Mouse (Mus musculus): ENCODE measurements around the gene Olfr487.
"Not testable (repeated sequence)": the region's sequence is repeated elsewhere in the genome, so short reads cannot be mapped to it uniquely, and the experiment has no call there.

The Olfr487 gene

GRCm38 (mm10) chr7:108214536-108214935 is at the start of gene Olfr487:
Gene Olfr487, minus strand, starts transcription at chr7:108214636.
- not testable (repeated sequence) for DNase-seq

GRCm38 (mm10) chr7:108258247-108258646 is 43.8 kb upstream of the Olfr487 start, which contains the start of gene Olfr488:
Gene Olfr488, minus strand, starts transcription at chr7:108258347.
- DNase-seq, result no peak

- no peak for DNase-seq
Measured at GRCm38 (mm10) chr7:108233551-108233950, 19.1 kb upstream of the Olfr487 start.

GRCm38 (mm10) chr7:108196938-108197337 is 17.5 kb downstream of the Olfr487 start:
- DNase-seq, result no peak

- not testable (repeated sequence) for DNase-seq
Measured at GRCm38 (mm10) chr7:108196337-108196736, 18.1 kb downstream of the Olfr487 start.

GRCm38 (mm10) chr7:108192714-108193113 is 21.7 kb downstream of the Olfr487 start:
- DNase-seq, result not testable (repeated sequence)

- not testable (repeated sequence) for DNase-seq
Measured at GRCm38 (mm10) chr7:108191196-108191595, 23.2 kb downstream of the Olfr487 start.

- DNase-seq, result not testable (repeated sequence)
Measured at GRCm38 (mm10) chr7:108185237-108185636, 29.2 kb downstream of the Olfr487 start.

- DNase-seq, result not testable (repeated sequence)
Measured at GRCm38 (mm10) chr7:108184401-108184800, 30.0 kb downstream of the Olfr487 start.

GRCm38 (mm10) chr7:108172642-108173041 is 41.8 kb downstream of the Olfr487 start, which contains the start of gene Olfr486:
Gene Olfr486, minus strand, starts transcription at chr7:108172742.
- not testable (repeated sequence) for DNase-seq

- no peak for DNase-seq
Measured at GRCm38 (mm10) chr7:108159771-108160170, 54.7 kb downstream of the Olfr487 start, which contains the start of gene Olfr485. Gene Olfr485, minus strand, starts transcription at chr7:108159871.
